Mouse (Mus musculus): ENCODE measurements at regions not wholly inside any gene's neighbourhood (a gene's known extent, or its start where the extent isn't known, plus 50 kb on each side); places are given as distances from the start of the nearest gene placed in this dataset.
"Not testable (repeated sequence)": the region's sequence is repeated elsewhere in the genome, so short reads cannot be mapped to it uniquely, and the experiment has no call there.

DNA sequence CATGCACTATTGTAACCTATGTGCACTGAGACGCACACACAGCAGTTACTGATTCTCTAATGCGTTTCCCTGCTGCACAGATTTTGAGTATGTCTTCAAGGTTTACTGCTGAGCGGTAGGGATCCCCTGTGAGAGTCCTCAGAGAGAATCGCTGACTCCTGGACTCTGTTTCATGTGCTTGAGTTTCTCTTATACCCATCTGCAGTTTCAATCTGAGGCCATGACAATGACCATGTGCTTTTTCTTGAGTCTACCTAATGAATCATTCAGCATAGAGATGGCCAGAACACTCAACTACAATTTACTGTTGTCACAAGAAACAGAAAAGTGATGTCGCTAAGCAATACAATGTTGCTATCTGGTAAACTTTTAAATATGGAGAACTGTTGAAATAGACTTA, 110.8 kb upstream of the Gm5148 start:
- DNase-seq (ENCODE audit: extremely low spot score), result no peak

DNA sequence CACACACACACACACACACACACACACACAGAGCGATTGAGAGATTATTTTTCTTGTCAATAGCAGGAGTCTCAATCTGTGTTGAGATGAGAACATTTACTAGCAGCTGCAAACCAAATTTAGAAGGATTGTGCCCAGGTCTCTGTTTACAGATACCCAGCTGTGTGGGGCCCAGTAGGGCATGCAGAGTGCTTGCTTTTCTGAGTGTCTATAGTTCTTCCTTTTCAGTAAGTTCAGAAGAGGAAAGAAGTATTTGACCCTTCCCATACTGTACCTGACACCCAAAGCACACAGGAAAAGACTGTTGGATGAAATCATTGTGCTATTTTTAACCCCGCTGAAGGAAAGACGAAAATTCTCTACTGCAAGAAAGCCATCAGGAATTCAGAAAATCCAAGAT, 110.3 kb upstream of the Gm5148 start:
- DNase-seq (ENCODE audit: extremely low spot score), result no peak

DNA sequence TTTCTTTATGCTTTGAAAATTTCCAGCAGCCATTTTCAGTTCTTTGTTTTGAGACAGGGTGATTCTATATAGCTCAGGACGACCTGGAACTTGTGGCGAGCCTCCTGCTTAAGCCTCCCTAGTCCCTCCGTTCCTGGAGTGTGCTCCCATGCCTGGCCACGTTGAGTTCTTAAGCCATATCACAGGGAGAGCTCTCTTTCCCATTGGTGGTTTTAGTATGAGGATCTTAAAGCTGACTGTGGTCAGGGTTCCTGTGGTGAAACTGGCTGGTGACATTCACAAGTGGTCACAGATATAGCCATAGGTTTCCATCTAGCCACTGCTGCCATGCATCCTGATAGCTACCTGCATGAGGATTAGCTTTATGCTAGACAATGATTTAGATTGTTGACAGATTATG, 109.1 kb upstream of the Gm5148 start:
- DNase-seq (ENCODE audit: extremely low spot score), result no peak

GRCm38 (mm10) chr3:37827546-37827945, 103.3 kb upstream of the Gm5148 start:
- DNase-seq (ENCODE audit: extremely low spot score), result no peak

GRCm38 (mm10) chr3:37825602-37826001, 101.3 kb upstream of the Gm5148 start:
- no peak for DNase-seq (ENCODE audit: extremely low spot score)

DNA sequence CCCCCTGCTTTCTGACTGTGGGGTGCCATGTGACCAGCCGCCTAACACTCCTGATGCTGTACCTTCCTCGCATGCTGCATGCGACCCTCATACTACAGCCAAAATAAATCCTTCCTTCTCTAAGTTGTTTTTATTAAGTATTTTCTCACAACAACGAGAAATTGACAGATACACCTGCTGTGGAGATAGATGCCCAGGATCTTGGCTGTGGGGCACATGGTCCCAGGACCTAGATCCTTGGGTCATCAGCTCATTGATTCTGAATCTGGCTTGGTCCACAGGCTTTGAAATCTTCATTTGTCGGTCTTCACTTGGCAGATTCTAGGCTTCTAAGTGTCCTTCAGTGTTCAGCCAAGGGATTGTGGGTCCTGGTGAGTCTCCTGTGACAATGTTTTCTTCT, 100.4 kb upstream of the Gm5148 start:
- no peak for DNase-seq (ENCODE audit: extremely low spot score)

DNA sequence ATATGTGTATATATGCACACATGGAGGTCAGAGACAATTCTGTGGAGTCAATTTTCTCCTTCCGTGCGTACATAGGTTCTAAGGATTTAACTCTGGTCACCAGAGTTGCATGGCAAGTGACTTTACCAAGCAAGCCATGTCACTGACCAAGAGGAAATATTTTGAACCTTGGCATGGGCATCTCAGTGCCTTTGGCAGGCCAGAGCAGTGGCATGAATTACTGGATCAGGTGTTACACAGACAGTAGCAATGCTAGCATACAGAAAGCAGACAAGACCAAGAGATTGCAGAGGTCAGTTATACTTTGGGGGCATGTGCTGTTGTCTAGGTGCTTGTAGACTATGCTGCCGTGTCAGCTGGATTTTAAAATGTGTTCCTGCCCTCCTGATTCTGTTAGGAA, 95.2 kb upstream of the Gm5148 start:
- DNase-seq (ENCODE audit: extremely low spot score), result no peak

- DNase-seq (ENCODE audit: extremely low spot score), result no peak
These were observed 93.1 kb upstream of the Gm5148 start for GRCm38 (mm10) chr3:37817434-37817805.

- no peak for DNase-seq (ENCODE audit: extremely low spot score)
These were observed 92.6 kb upstream of the Gm5148 start for GRCm38 (mm10) chr3:37816781-37817433.

- no peak for DNase-seq (ENCODE audit: extremely low spot score)
These were observed 91.5 kb upstream of the Gm5148 start for GRCm38 (mm10) chr3:37815771-37816170.

DNA sequence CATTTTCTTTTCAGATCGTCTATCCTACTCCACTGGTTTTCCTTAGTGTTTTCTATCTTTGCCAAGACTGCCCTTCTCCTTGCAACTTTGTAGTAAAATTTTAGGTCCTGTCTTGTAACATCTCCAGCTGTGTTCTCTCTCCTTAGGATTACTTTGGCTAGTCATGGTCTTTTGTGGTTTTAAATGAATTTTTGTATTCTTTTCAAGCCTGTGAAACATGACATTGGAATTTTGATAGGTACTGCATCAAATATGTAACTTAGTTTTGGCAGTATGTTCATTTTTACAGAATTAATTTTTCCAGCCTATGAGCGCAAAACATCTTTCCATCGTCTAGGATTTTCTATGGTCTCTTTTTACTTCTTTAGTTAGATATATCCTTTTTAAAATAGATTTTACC, 88.6 kb upstream of the Gm5148 start:
- no peak for DNase-seq (ENCODE audit: extremely low spot score)

- no peak for DNase-seq (ENCODE audit: extremely low spot score)
These were observed 87.1 kb upstream of the Gm5148 start for GRCm38 (mm10) chr3:37811429-37811828.

- DNase-seq (ENCODE audit: extremely low spot score), result no peak
These were observed 86.5 kb upstream of the Gm5148 start for GRCm38 (mm10) chr3:37810763-37811162.

DNA sequence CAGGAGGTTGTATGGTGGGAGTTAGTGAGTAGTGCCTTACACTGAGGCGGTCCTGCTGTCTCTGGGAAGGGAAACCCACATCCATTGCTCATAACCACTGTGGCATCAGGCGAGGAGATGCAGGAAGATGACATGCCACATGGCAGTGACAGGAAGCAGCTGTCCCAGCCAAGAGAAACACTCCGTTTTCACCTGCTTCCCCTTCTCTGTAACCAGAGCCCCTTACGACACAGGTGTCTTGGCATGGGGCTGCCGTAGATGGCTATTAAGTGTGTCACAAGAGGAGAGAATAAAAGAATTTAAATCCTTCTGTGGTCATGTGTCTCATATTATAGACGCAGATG, 81.5 kb upstream of the Gm5148 start:
- DNase-seq (ENCODE audit: extremely low spot score), result no peak

GRCm38 (mm10) chr3:37804941-37805804, 80.9 kb upstream of the Gm5148 start:
- DNase-seq (ENCODE audit: extremely low spot score), result no peak

DNA sequence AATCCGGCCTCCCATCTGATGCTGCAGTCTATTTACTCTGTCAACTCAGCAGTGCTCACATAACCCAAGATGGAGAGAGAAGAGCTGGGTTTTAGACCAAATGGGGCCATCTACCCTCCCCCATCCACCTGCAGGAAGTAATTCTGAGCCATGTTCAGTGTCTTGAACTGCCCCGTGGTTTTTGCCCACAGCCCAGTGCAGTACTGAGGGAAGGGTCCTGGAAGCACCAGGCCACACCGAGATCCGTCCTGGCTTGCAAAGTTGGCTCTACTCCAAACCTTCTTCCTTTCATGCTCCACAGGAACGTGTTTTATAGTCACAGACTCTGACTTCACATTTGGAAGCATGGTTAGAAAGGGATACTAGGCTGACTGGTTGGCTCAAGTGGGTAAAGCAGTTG, 80.0 kb upstream of the Gm5148 start:
- DNase-seq (ENCODE audit: extremely low spot score), result no peak

- DNase-seq (ENCODE audit: extremely low spot score), result not testable (repeated sequence)
These were observed 79.5 kb upstream of the Gm5148 start for GRCm38 (mm10) chr3:37803781-37804180.

DNA sequence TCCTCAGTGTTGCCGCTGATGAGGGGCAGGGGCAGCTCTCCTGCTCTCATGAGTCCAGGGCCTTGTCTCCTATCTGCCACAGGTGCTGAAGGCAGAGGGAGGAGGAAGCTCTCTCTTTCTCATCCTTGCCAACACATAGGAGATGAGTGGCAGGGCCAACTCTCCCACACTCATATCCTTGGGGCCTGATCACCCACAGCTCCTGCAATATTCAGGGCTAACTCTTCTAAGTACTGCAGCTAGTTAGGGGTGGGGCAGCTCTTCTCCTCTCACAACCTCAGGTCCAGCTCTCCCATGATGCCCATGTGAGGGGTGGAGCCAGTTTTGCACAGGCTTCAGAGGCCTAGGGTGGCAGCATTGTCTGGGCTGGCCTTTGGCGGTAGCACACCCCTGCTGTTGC, 77.3 kb upstream of the Gm5148 start:
- DNase-seq (ENCODE audit: extremely low spot score), result no peak

GRCm38 (mm10) chr3:37799809-37800208, 75.5 kb upstream of the Gm5148 start:
- no peak for DNase-seq (ENCODE audit: extremely low spot score)

- no peak for DNase-seq (ENCODE audit: extremely low spot score)
These were observed 65.4 kb upstream of the Gm5148 start for GRCm38 (mm10) chr3:37789711-37790110.

DNA sequence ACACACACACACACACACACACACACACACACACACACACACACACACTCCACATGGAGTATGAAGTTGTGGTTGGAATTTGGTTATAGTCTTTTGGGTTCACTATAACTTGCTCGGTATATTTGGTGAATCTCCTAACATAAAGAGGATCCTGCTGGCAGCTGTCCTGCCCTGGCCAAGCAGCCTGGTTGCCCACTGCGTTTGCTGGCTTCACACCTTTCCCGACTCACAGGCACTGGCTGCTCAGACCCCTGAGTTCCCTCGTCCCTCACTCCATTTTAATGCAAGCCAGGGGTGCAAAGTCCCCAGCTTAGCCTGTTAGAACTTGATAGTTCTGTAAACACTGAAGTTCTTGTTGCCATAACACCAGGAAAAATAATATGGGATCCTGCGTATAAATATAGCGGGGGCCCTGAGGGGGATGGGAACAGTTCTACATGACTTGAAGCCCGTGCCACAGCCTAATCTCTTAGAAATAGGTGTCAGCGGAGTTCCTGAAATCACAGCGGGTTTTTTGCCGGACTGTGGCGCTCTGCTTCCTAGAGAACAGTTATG, 64.9 kb upstream of the Gm5148 start:
- DNase-seq (ENCODE audit: extremely low spot score), result no peak

GRCm38 (mm10) chr3:37788366-37788765, 64.1 kb upstream of the Gm5148 start:
- DNase-seq (ENCODE audit: extremely low spot score), result no peak

- no peak for DNase-seq (ENCODE audit: extremely low spot score)
These were observed 62.5 kb upstream of the Gm5148 start for GRCm38 (mm10) chr3:37786792-37787191.

Data from embryo, embryonic 9.5 days (tissue).